Mouse (Mus musculus) neural tube, embryonic 15.5 days (tissue): ENCODE results near the gene Pax9. TPM values are rescaled to one million over a fixed set of nuclear protein-coding genes. Genes with fewer than 3 reads are reported as not detected.

Source experiments
- ATAC-seq: fragments of 200-750 bp; cut with Nextera tagmentation; 2 replicates; pipeline ENCODE4 v1.8.0; 2017; ENCODE audit warnings: mild to moderate bottlenecking, moderate TSS enrichment, moderate library complexity; ENCODE audit not compliant: low FRiP score
- H3K27ac ChIP-seq: fragments of 300-500 bp; sonication (generic); replicated peaks from 2 replicates; pipeline ENCODE4 v1.5.1; 2015; ENCODE audit warnings: mild to moderate bottlenecking, inconsistent platforms
- H3K27me3 ChIP-seq: fragments of 300-500 bp; sonication (generic); replicated peaks from 2 replicates; pipeline ENCODE4 v1.6.1; 2015; ENCODE audit warnings: inconsistent platforms
- H3K36me3 ChIP-seq: fragments of 300-500 bp; sonication (generic); 2 replicates; pipeline ENCODE4 v1.6.1; 2015; ENCODE audit warnings: inconsistent platforms
- H3K4me1 ChIP-seq: fragments of 300-500 bp; sonication (generic); 2 replicates; pipeline ENCODE4 v1.6.1; 2015; ENCODE audit warnings: inconsistent platforms
- H3K4me2 ChIP-seq: fragments of 300-500 bp; sonication (generic); 2 replicates; pipeline ENCODE4 v1.6.1; 2015; ENCODE audit warnings: inconsistent platforms, mild to moderate bottlenecking, moderate library complexity
- H3K4me3 ChIP-seq: fragments of 300-500 bp; sonication (generic); replicated peaks from 2 replicates; pipeline ENCODE4 v1.5.1; 2015; ENCODE audit warnings: mild to moderate bottlenecking, inconsistent platforms
- H3K9ac ChIP-seq: fragments of 300-500 bp; sonication (generic); replicated peaks from 2 replicates; pipeline ENCODE4 v1.6.1; 2015; ENCODE audit warnings: mild to moderate bottlenecking, inconsistent platforms
- H3K9me3 ChIP-seq: fragments of 300-500 bp; sonication (generic); replicated peaks from 2 replicates; pipeline ENCODE4 v1.6.1; 2016; ENCODE audit warnings: inconsistent platforms
- WGBS: fragments of 180-500 bp; shearing (Covaris S2); methylation state at CpG from one replicate; pipeline ENCODE4 v1.1.7; 2015; ENCODE audit warnings: mixed read lengths; 5-methylcytosine and 5-hydroxymethylcytosine counted together
- polyA plus RNA-seq: library from polyadenylated mRNA; unstranded; fragments of >200 nt; fragmentation: Nextera tagmentation; extraction: Ambion mirVana; gene quantifications from 2 replicates; pipeline ENCODE4 v1.2.1, GENCODE M21; 2015

Pax9 gene
- polyA plus RNA-seq, 1 experiment from 2014 or later: 0.35 TPM

- H3K27ac ChIP-seq: no peak overlapping the region
- H3K9me3 ChIP-seq: 0 out of 2 replicates have a peak, but pooled peaks cover 3% of the 10 kb centered on the region
- H3K4me1 ChIP-seq: peaks cover 3% of the 10 kb centered on the region
- H3K4me2 ChIP-seq: no peak overlapping the region
- H3K9ac ChIP-seq: no peak overlapping the region
- WGBS: 2% methylated on average over 16 of the region's 16 CpGs
- ATAC-seq: no peak
- no peaks in the 10 kb centered on the region for H3K36me3 ChIP-seq
- H3K4me3 ChIP-seq: no peak overlapping the region
- H3K27me3 ChIP-seq: peaks cover 96% of the 10 kb centered on the region
Observed at GRCm38 (mm10) chr12:56690366-56690765, 1.2 kb upstream of the Pax9 start.

GRCm38 (mm10) chr12:56691001-56691400 is 566 bp upstream of the Pax9 start:
- 0 out of 2 replicates have a peak, but pooled peaks cover 3% of the 10 kb centered on the region for H3K9me3 ChIP-seq
- no peak for ATAC-seq
- WGBS: 2% methylated on average over 12 of the region's 12 CpGs
- H3K4me3 ChIP-seq: no peak overlapping the region
- H3K27me3 ChIP-seq: peaks cover 97% of the 10 kb centered on the region
- H3K4me1 ChIP-seq: peaks cover 9% of the 10 kb centered on the region
- H3K27ac ChIP-seq: no peak overlapping the region
- no peaks in the 10 kb centered on the region for H3K36me3 ChIP-seq
- H3K9ac ChIP-seq: no peak overlapping the region
- H3K4me2 ChIP-seq: peak overlapping the region; percentile 15; the same call in 1 of the 2 replicates

- 3% methylated on average over 19 of the region's 19 CpGs for WGBS
- Histone ChIP-seq H3K4me2 (no peak overlapping the region), H3K27ac (no peak overlapping the region), H3K36me3 (no peaks in the 10 kb centered on the region), H3K9me3 (0 out of 2 replicates have a peak, but pooled peaks cover 3% of the 10 kb centered on the region), H3K9ac (no peak overlapping the region), H3K4me1 (peaks cover 20% of the 10 kb centered on the region), H3K27me3 (peaks cover 99% of the 10 kb centered on the region), H3K4me3 (no peak overlapping the region)
- ATAC-seq: no peak
Observed at GRCm38 (mm10) chr12:56692536-56692935, 969 bp downstream of the Pax9 start.

GRCm38 (mm10) chr12:56693411-56694098 is 2.0 kb downstream of the Pax9 start:
- no peak for ATAC-seq
- Histone ChIP-seq H3K27me3 (peaks cover 99% of the 10 kb centered on the region), H3K4me3 (no peak overlapping the region), H3K9ac (no peak overlapping the region), H3K4me1 (peaks cover 20% of the 10 kb centered on the region), H3K36me3 (no peaks in the 10 kb centered on the region), H3K27ac (no peak overlapping the region), H3K9me3 (0 out of 2 replicates have a peak, but pooled peaks cover 3% of the 10 kb centered on the region), H3K4me2 (no peak overlapping the region)
- 8% methylated on average over 14 of the region's 14 CpGs for WGBS

- Histone ChIP-seq H3K4me3 (no peak overlapping the region), H3K4me2 (no peak overlapping the region), H3K27ac (no peak overlapping the region), H3K27me3 (peaks cover 96% of the 10 kb centered on the region), H3K9ac (no peak overlapping the region), H3K4me1 (peaks cover 20% of the 10 kb centered on the region), H3K36me3 (no peaks in the 10 kb centered on the region), H3K9me3 (no peaks in the 10 kb centered on the region)
- no peak for ATAC-seq
- WGBS: 1% methylated on average over 14 of the region's 14 CpGs
Observed at GRCm38 (mm10) chr12:56694361-56694760, 2.8 kb downstream of the Pax9 start.

- peak overlapping the region; percentile 24; the same call in 1 of the 2 replicates for H3K4me3 ChIP-seq
- no peak for ATAC-seq
- H3K27me3 ChIP-seq: peaks cover 96% of the 10 kb centered on the region
- peak overlapping the region; percentile 50 for H3K4me2 ChIP-seq
- H3K4me1 ChIP-seq: peaks cover 20% of the 10 kb centered on the region
- whole genome bisulfite sequencing: 1% methylated on average over 11 of the region's 11 CpGs
- H3K9ac ChIP-seq: no peak overlapping the region
- no peaks in the 10 kb centered on the region for H3K9me3 ChIP-seq
- H3K27ac ChIP-seq: no peak overlapping the region
- no peaks in the 10 kb centered on the region for H3K36me3 ChIP-seq
Observed at GRCm38 (mm10) chr12:56694936-56695335, 3.4 kb downstream of the Pax9 start.

- Histone ChIP-seq H3K9ac (no peak overlapping the region), H3K27me3 (peaks cover 96% of the 10 kb centered on the region), H3K27ac (no peak overlapping the region), H3K4me2 (peak overlapping the region; percentile 50), H3K4me3 (peak overlapping the region; percentile 24), H3K36me3 (no peaks in the 10 kb centered on the region), H3K9me3 (no peaks in the 10 kb centered on the region), H3K4me1 (peaks cover 20% of the 10 kb centered on the region)
- peak; percentile 58; the same call in 1 of the 2 replicates for ATAC-seq
- WGBS: under 1% methylated on average over 41 of the region's 41 CpGs
Observed at GRCm38 (mm10) chr12:56695358-56696173, 4.0 kb downstream of the Pax9 start.

- Histone ChIP-seq H3K36me3 (no peaks in the 10 kb centered on the region), H3K4me1 (peaks cover 20% of the 10 kb centered on the region), H3K4me3 (peak overlapping the region; percentile 24), H3K4me2 (peak overlapping the region; percentile 50), H3K9me3 (no peaks in the 10 kb centered on the region), H3K27me3 (peaks cover 96% of the 10 kb centered on the region), H3K9ac (no peak overlapping the region), H3K27ac (no peak overlapping the region)
- WGBS: under 1% methylated on average over 57 of the region's 57 CpGs
- peak; percentile 13; the same call in 1 of the 2 replicates for ATAC-seq
Observed at GRCm38 (mm10) chr12:56696174-56697010, 4.8 kb downstream of the Pax9 start.

- H3K4me1 ChIP-seq: peaks cover 20% of the 10 kb centered on the region
- H3K36me3 ChIP-seq: no peaks in the 10 kb centered on the region
- no peak overlapping the region for H3K27ac ChIP-seq
- H3K4me2 ChIP-seq: peak overlapping the region; percentile 50
- no peaks in the 10 kb centered on the region for H3K9me3 ChIP-seq
- peak overlapping the region; percentile 24 for H3K4me3 ChIP-seq
- H3K9ac ChIP-seq: no peak overlapping the region
- ATAC-seq: peak; percentile 16; the same call in 1 of the 2 replicates
- under 1% methylated on average over 36 of the region's 36 CpGs for WGBS
- peaks cover 91% of the 10 kb centered on the region for H3K27me3 ChIP-seq
Observed at GRCm38 (mm10) chr12:56697011-56697740, 5.6 kb downstream of the Pax9 start.

GRCm38 (mm10) chr12:56697785-56698184 is 6.2 kb downstream of the Pax9 start:
- ATAC-seq: no peak
- H3K9me3 ChIP-seq: no peaks in the 10 kb centered on the region
- H3K4me2 ChIP-seq: peak overlapping the region; percentile 25; the same call in 1 of the 2 replicates
- H3K4me3 ChIP-seq: no peak overlapping the region; the same call in 1 of the 2 replicates
- H3K9ac ChIP-seq: no peak overlapping the region
- H3K27me3 ChIP-seq: peaks cover 91% of the 10 kb centered on the region
- no peak overlapping the region for H3K27ac ChIP-seq
- H3K36me3 ChIP-seq: no peaks in the 10 kb centered on the region
- under 1% methylated on average over 12 of the region's 12 CpGs for WGBS
- peaks cover 20% of the 10 kb centered on the region for H3K4me1 ChIP-seq
